Mouse (Mus musculus) MEL (cell line): ENCODE measurements at regions not wholly inside any gene's neighbourhood (a gene's known extent, or its start where the extent isn't known, plus 50 kb on each side); places are given as distances from the start of the nearest gene placed in this dataset.

Experiments
- DNase-seq: peaks from one replicate; pipeline ENCODE4 v3.0.0; 2011; ENCODE audit warnings: low read depth, low spot score
- H3K27ac ChIP-seq: 2 replicates; pipeline ENCODE4 v1.5.1; 2012; ENCODE audit warnings: low read depth, mild to moderate bottlenecking, control low read depth, low read length, moderate library complexity; ENCODE audit not compliant: control insufficient read depth
- H3K27me3 ChIP-seq, 2 experiments: fragments of 150-350 bp in 1 of 2; sonication (generic) in 1 of 2; 2 replicates each; pipeline ENCODE4 v1.6.1; 2012; ENCODE audit warnings: low read length in 2 of 2, mild to moderate bottlenecking in 2 of 2, improper control_type of control experiment in 1 of 2, moderate library complexity in 1 of 2; ENCODE audit not compliant: insufficient read depth in 2 of 2, control insufficient read depth in 1 of 2
- H3K36me3 ChIP-seq, 2 experiments: 2 replicates each; pipeline ENCODE4 v1.6.1; 2012 to 2014; ENCODE audit warnings: low read length in 2 of 2, improper control_type of control experiment in 1 of 2, inconsistent platforms in 1 of 2, mild to moderate bottlenecking in 1 of 2; ENCODE audit not compliant: insufficient read depth in 2 of 2, control insufficient read depth in 1 of 2
- H3K4me1 ChIP-seq, 2 experiments: fragments of 150-350 bp in 1 of 2; sonication (generic) in 1 of 2; 2 replicates each; pipeline ENCODE4 v1.6.1; 2012; ENCODE audit warnings: low read length in 2 of 2, improper control_type of control experiment in 1 of 2, mild to moderate bottlenecking in 1 of 2; ENCODE audit not compliant: insufficient read depth in 2 of 2, control insufficient read depth in 1 of 2
- H3K4me3 ChIP-seq, 2 experiments: fragments of 150-350 bp in 1 of 2; sonication (generic) in 1 of 2; 2 replicates each; pipeline ENCODE4 v1.5.1; 2012; ENCODE audit warnings: low read depth in 2 of 2, low read length in 2 of 2, mild to moderate bottlenecking in 2 of 2, moderate library complexity in 2 of 2, control low read depth in 1 of 2, improper control_type of control experiment in 1 of 2; ENCODE audit not compliant: control insufficient read depth in 1 of 2, insufficient read depth in 1 of 2
- H3K79me2 ChIP-seq: 2 replicates; pipeline ENCODE4 v1.6.1; 2012; ENCODE audit warnings: mild to moderate bottlenecking, low read length, moderate library complexity; ENCODE audit not compliant: control insufficient read depth, poor library complexity, insufficient read depth
- H3K9ac ChIP-seq: 2 replicates; pipeline ENCODE4 v1.6.1; 2012; ENCODE audit warnings: low read depth, mild to moderate bottlenecking, control low read depth, low read length, moderate library complexity; ENCODE audit not compliant: control insufficient read depth, poor library complexity, severe bottlenecking
- H3K9me3 ChIP-seq: fragments of 150-350 bp; sonication (generic); replicated peaks from 2 replicates; pipeline ENCODE4 v1.6.1; 2012; ENCODE audit warnings: mild to moderate bottlenecking, low read length, improper control_type of control experiment, moderate library complexity; ENCODE audit not compliant: insufficient read depth
- BHLHE40 ChIP-seq: IDR thresholded peaks from 2 replicates; pipeline ENCODE4 v1.6.1; 2012; ENCODE audit warnings: low read depth, mild to moderate bottlenecking, inconsistent platforms, low read length, improper control_type of control experiment, borderline replicate concordance
- CHD2 ChIP-seq: IDR thresholded peaks from 2 replicates; pipeline ENCODE4 v1.6.1; 2011; ENCODE audit warnings: low read length, improper control_type of control experiment
- CTCF ChIP-seq, 3 experiments: IDR thresholded peaks in 2 of 3; conservative IDR thresholded peaks in 1 of 3; 2 replicates each; pipeline ENCODE4 v1.5.1; 2011 to 2012; ENCODE audit warnings: low read length in 3 of 3, low read depth in 2 of 3, mild to moderate bottlenecking in 2 of 3, improper control_type of control experiment in 1 of 3, inconsistent platforms in 1 of 3, mixed read lengths in 1 of 3, moderate library complexity in 1 of 3; ENCODE audit not compliant: control insufficient read depth in 1 of 3, insufficient read depth in 1 of 3, poor library complexity in 1 of 3, severe bottlenecking in 1 of 3
- ELF1 ChIP-seq: IDR thresholded peaks from 2 replicates; pipeline ENCODE4 v1.6.1; 2014; ENCODE audit warnings: low read depth, mild to moderate bottlenecking, inconsistent platforms, low read length, improper control_type of control experiment, moderate library complexity
- GATA1 ChIP-seq: IDR thresholded peaks from 2 replicates; pipeline ENCODE4 v1.6.1; 2011; ENCODE audit warnings: low read depth, low read length, improper control_type of control experiment
- HCFC1 ChIP-seq: IDR thresholded peaks from 2 replicates; pipeline ENCODE4 v1.6.1; 2012; ENCODE audit warnings: low read depth, mild to moderate bottlenecking, inconsistent platforms, low read length, improper control_type of control experiment, moderate library complexity
- KAT2A ChIP-seq: conservative IDR thresholded peaks from 2 replicates; pipeline ENCODE4 v1.6.1; 2012; ENCODE audit warnings: low read depth, low read length, improper control_type of control experiment, inconsistent platforms
- MAX ChIP-seq: IDR thresholded peaks from 2 replicates; pipeline ENCODE4 v1.6.1; 2011; ENCODE audit warnings: low read length, improper control_type of control experiment
- MAZ ChIP-seq: IDR thresholded peaks from 2 replicates; pipeline ENCODE4 v1.6.1; 2012; ENCODE audit warnings: low read depth, mild to moderate bottlenecking, inconsistent platforms, low read length, improper control_type of control experiment
- MEF2A ChIP-seq: IDR thresholded peaks from 2 replicates; pipeline ENCODE4 v1.6.1; 2014; ENCODE audit warnings: low read depth, mild to moderate bottlenecking, inconsistent platforms, low read length, improper control_type of control experiment; ENCODE audit not compliant: poor library complexity, insufficient replicate concordance, severe bottlenecking; ENCODE audit errors: extremely low read depth
- MXI1 ChIP-seq: IDR thresholded peaks from 2 replicates; pipeline ENCODE4 v1.6.1; 2011; ENCODE audit warnings: mild to moderate bottlenecking, low read depth, low read length, improper control_type of control experiment
- MYC ChIP-seq: IDR thresholded peaks from 2 replicates; pipeline ENCODE4 v1.6.1; 2011; ENCODE audit warnings: low read depth, mild to moderate bottlenecking, low read length, improper control_type of control experiment, moderate library complexity
- NELFE ChIP-seq: IDR thresholded peaks from 2 replicates; pipeline ENCODE4 v1.6.1; 2011; ENCODE audit warnings: low read depth, low read length, improper control_type of control experiment
- POLR2A ChIP-seq, 2 experiments: IDR thresholded peaks; 2 replicates each; pipeline ENCODE4 v1.6.1; 2011 to 2012; ENCODE audit warnings: low read length in 2 of 2, mild to moderate bottlenecking in 2 of 2, control low read depth in 1 of 2, improper control_type of control experiment in 1 of 2, low read depth in 1 of 2, moderate library complexity in 1 of 2; ENCODE audit not compliant: control insufficient read depth in 1 of 2, insufficient read depth in 1 of 2, poor library complexity in 1 of 2
- POLR2AphosphoS5 ChIP-seq: IDR thresholded peaks from 2 replicates; pipeline ENCODE4 v1.6.1; 2012; ENCODE audit warnings: low read depth, borderline replicate concordance, mild to moderate bottlenecking, inconsistent platforms, low read length, moderate library complexity, mixed read lengths
- TAL1 ChIP-seq: IDR thresholded peaks from 2 replicates; pipeline ENCODE4 v1.6.1; 2012; ENCODE audit warnings: mild to moderate bottlenecking, inconsistent platforms, low read length, moderate library complexity, mixed read lengths
- TCF12 ChIP-seq: IDR thresholded peaks from 2 replicates; pipeline ENCODE4 v1.6.1; 2014; ENCODE audit warnings: low read depth, mild to moderate bottlenecking, inconsistent platforms, low read length, improper control_type of control experiment, moderate library complexity
- UBTF ChIP-seq: IDR thresholded peaks from 2 replicates; pipeline ENCODE4 v1.6.1; 2012; ENCODE audit warnings: low read depth, mild to moderate bottlenecking, inconsistent platforms, low read length, improper control_type of control experiment, moderate library complexity, borderline replicate concordance; ENCODE audit not compliant: insufficient read depth
- USF1 ChIP-seq: IDR thresholded peaks from 2 replicates; pipeline ENCODE4 v1.6.1; 2014; ENCODE audit warnings: low read depth, mild to moderate bottlenecking, inconsistent platforms, low read length, improper control_type of control experiment, moderate library complexity
- ZC3H11A ChIP-seq: IDR thresholded peaks from 2 replicates; pipeline ENCODE4 v1.6.1; 2012; ENCODE audit warnings: low read depth, mild to moderate bottlenecking, inconsistent platforms, low read length, improper control_type of control experiment
- ZMIZ1 ChIP-seq: IDR thresholded peaks from 2 replicates; pipeline ENCODE4 v1.6.1; 2012; ENCODE audit warnings: low read depth, mild to moderate bottlenecking, inconsistent platforms, low read length, improper control_type of control experiment, moderate library complexity

DNA sequence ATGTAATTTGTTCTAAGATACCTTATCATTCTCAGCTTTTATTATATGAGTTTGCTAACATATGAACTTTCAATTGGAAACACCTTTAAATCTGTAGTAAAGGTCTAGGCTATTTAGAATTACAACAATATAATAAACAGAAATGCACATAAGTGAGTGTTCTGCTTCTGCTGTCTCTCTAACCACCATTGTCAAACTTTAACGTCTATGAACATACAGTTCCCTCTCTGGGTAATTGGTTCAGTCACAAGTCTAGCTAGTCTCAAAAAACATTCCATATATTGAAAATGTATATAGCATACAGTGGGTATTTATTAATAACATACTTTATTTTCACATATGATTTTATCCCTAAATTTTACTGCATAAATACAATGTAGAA lies 780.0 kb upstream of the Slit2 start:
- no peak overlapping the region for H3K9ac ChIP-seq
- no peak overlapping the region for H3K4me3 ChIP-seq
- H3K27me3 ChIP-seq = no peaks in the 10 kb centered on the region
- DNase-seq = no peak
- H3K36me3 ChIP-seq = no peaks in the 10 kb centered on the region
- H3K27ac ChIP-seq = no peak overlapping the region
- H3K9me3 ChIP-seq = no peaks in the 10 kb centered on the region
- no peaks in the 10 kb centered on the region for H3K79me2 ChIP-seq
- no peaks in the 10 kb centered on the region for H3K4me1 ChIP-seq
- TF ChIP-seq UBTF (no peak), MYC (no peak), HCFC1 (no peak), POLR2A (IDR thresholded peaks at IDR 0.05; ENCODE audit: control insufficient read depth in 1 of 2, insufficient read depth in 1 of 2, low read depth in 1 of 2, low read length in 2 of 2, poor library complexity in 1 of 2) (no peak)

DNA sequence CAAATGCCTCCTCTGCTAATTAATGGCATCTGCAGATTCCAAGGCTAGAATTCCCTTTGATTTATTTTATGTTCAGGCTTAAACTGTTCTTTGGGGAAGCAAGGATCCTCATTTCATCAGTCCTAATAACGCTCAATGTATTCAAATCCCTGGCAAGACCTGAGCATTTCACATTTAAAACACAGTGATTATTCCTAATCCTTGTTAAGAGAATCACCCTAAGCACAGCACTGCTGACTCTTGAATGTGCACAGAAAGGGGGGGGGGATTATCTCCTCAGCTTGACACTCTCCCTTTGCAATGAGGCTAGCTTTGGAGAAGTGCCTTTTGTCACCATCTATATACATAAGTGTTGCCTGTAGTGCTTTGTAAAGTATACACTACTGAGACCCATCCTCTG lies 772.4 kb upstream of the Slit2 start:
- no peaks in the 10 kb centered on the region for H3K4me1 ChIP-seq
- no peak for DNase-seq
- H3K79me2 ChIP-seq = no peaks in the 10 kb centered on the region
- H3K27me3 ChIP-seq = no peaks in the 10 kb centered on the region
- no peaks in the 10 kb centered on the region for H3K36me3 ChIP-seq
- TF ChIP-seq BHLHE40 (no peak), ZC3H11A (no peak), CHD2 (no peak), ELF1 (no peak), POLR2A (IDR thresholded peaks at IDR 0.05; ENCODE audit: control insufficient read depth in 1 of 2, insufficient read depth in 1 of 2, low read depth in 1 of 2, low read length in 2 of 2, poor library complexity in 1 of 2) (no peak), USF1 (no peak), GATA1 (no peak), MXI1 (no peak), CTCF (IDR thresholded peaks at IDR 0.05 in 2 of 3, conservative IDR thresholded peaks at IDR 0.05 in 1 of 3; ENCODE audit: control insufficient read depth in 1 of 3, insufficient read depth in 1 of 3, low read depth in 2 of 3, low read length in 3 of 3, poor library complexity in 1 of 3, severe bottlenecking in 1 of 3) (no peak), MAX (no peak), TAL1 (no peak), TCF12 (no peak), POLR2AphosphoS5 (no peak), MYC (no peak), ZMIZ1 (no peak), NELFE (no peak), KAT2A (no peak), MEF2A (no peak), MAZ (no peak), UBTF (no peak)
- no peak overlapping the region for H3K9ac ChIP-seq
- H3K27ac ChIP-seq = no peak overlapping the region
- no peak overlapping the region for H3K4me3 ChIP-seq
- no peaks in the 10 kb centered on the region for H3K9me3 ChIP-seq
